In genomic region chr4:41394651-41395050, GRCm38 (mm10) we compare ENCODE assay signal across 13 mouse cellular contexts.
"Had no signal": no experiment of that assay in that cellular context is flagged by ENCODE, and none has a peak within 500 bp of the region (broad histone marks: within the 10 kb centered on the region; RNA-seq: fewer than 3 reads in every experiment).

No protein-coding gene starts in this region.

- DNase-seq: kidney, adult 2 months; kidney, postnatal 25 days; layer of hippocampus, adult 9-11 months; layer of hippocampus, postnatal 36 days; left cerebral cortex, postnatal 4 days; liver, embryonic 13.5 days; lung, adult 2 months; lung, postnatal 14 days; lung, postnatal 4 days; midbrain, embryonic 14.5 days; right cerebral cortex, postnatal 25 days; spleen, adult 18-20 months; thymus, postnatal 25 days had no signal
